Mouse (Mus musculus) thymus, adult 2 months (tissue): ENCODE measurements around the gene Ccpg1. TPM values are rescaled to one million over a fixed set of nuclear protein-coding genes. Genes with fewer than 3 reads are reported as not detected.
A peak's percentile ranks its signal among the peaks of the same experiment; 100 is the strongest.

Experiments
- DNase-seq: peaks from one replicate; pipeline ENCODE4 v3.0.0; 2021
- H3K27ac ChIP-seq: fragments of 200-500 bp; 2 replicates; pipeline ENCODE4 v1.5.1; 2012; ENCODE audit warnings: low read length, control low read depth; ENCODE audit not compliant: control insufficient read depth, insufficient read depth
- H3K27me3 ChIP-seq: fragments of 200-500 bp; 2 replicates; pipeline ENCODE4 v1.6.1; 2012; ENCODE audit warnings: mild to moderate bottlenecking, low read length, moderate library complexity, mixed read lengths; ENCODE audit not compliant: control insufficient read depth, insufficient read depth
- H3K36me3 ChIP-seq: fragments of 200-500 bp; 2 replicates; pipeline ENCODE4 v1.6.1; 2012; ENCODE audit warnings: mild to moderate bottlenecking, low read length, moderate library complexity; ENCODE audit not compliant: control insufficient read depth, insufficient read depth
- H3K4me1 ChIP-seq: fragments of 200-500 bp; replicated peaks from 2 replicates; pipeline ENCODE4 v1.6.1; 2012; ENCODE audit warnings: low read length; ENCODE audit not compliant: control insufficient read depth, insufficient read depth
- H3K4me3 ChIP-seq: fragments of 200-500 bp; 2 replicates; pipeline ENCODE4 v1.5.1; 2012; ENCODE audit warnings: mild to moderate bottlenecking, low read length, control low read depth, moderate library complexity; ENCODE audit not compliant: control insufficient read depth, insufficient read depth
- CTCF ChIP-seq: fragments of 200-500 bp; IDR thresholded peaks from 2 replicates; pipeline ENCODE4 v1.5.1; 2012; ENCODE audit warnings: mild to moderate bottlenecking, control low read depth, low read length, moderate library complexity, borderline replicate concordance; ENCODE audit not compliant: control insufficient read depth, poor library complexity, insufficient read depth; ENCODE audit errors: extremely low read depth
- POLR2A ChIP-seq: fragments of 200-500 bp; IDR thresholded peaks from 2 replicates; pipeline ENCODE4 v1.6.1; 2012; ENCODE audit warnings: mild to moderate bottlenecking, low read length, control low read depth, moderate library complexity; ENCODE audit not compliant: control insufficient read depth, poor library complexity, insufficient read depth; ENCODE audit errors: extremely low read depth
- WGBS: fragments of 180-500 bp; shearing (Covaris S2); methylation state at CpG from one replicate; pipeline ENCODE4 v1.1.7; 2018; 5-methylcytosine and 5-hydroxymethylcytosine counted together
- polyA plus RNA-seq: library from polyadenylated mRNA; depleted of rRNA; stranded (reverse); fragments of >200 nt; gene quantifications from 2 replicates; pipeline ENCODE4 v1.2.3, GENCODE M21; 2012

The Ccpg1 gene
- polyA plus RNA-seq, 1 experiment = 11.6 TPM

DNA sequence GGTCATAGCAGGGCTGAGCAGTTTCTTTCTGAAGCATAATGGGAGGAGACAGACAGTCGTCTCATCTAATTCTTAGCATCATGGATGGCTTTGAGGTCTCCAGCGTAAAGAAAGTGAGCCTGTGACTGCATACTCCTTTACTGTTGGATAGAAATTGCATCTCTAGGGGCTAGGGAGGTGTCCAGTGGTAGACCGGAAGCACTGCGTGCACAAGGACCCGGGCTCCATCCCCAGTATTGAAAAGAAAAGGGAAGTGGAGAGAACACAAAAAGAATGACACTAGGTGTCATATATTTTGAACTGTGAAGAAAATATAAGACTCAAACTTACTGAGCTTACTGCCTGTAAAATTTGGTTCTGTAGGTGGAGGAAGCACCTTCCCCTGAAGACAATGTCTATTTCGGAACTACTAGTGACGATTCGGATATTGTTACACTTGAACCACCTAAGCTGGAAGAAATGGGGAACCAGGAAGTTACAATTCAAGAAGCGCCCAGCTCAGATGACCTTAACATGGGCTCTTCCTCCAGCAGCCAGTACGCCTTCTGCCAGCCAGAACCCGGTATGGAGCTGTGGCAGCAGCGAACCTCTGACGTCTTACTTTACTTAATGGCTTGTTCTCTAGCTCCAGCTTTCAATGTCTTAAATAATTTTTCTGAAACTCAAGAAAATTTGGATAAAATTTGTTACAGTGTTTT is 16.2 kb downstream of the Ccpg1 start:
- 94% methylated on average over 13 of the region's 13 CpGs for WGBS

DNA sequence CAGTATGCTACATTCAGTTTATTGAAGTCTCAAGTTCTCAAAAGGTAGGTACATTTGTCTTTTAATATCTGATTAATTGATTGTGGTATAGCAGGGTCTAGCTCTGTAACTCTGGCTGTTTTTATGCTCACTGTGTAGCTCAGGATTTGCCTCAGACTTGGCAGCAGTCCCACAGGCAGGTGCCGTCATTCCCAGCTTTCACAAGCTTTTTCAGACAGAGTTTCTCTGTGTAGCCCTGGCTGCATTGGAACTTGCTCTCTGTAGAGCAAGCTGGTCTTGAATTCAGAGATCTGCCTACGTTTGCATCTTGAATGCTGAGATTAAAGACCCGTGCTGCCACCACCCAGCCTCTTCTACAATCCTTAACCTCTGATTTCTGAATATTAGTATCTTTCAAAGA is 16.9 kb downstream of the Ccpg1 start:
- 94% methylated on average over 3 of the region's 3 CpGs for WGBS
- no peak overlapping the region for H3K27ac ChIP-seq

More for the DNA sequence above, 16.2 kb downstream of the Ccpg1 start:
- Histone ChIP-seq H3K36me3 (peaks cover 45% of the 10 kb centered on the region), H3K27me3 (no peaks in the 10 kb centered on the region), H3K27ac (no peak overlapping the region), H3K4me1 (0 out of 2 replicates have a peak, but pooled peaks cover 2% of the 10 kb centered on the region), H3K4me3 (no peak overlapping the region)
- no peak for DNase-seq
- no peak for TF ChIP-seq CTCF
- TF ChIP-seq POLR2A = no peak

GRCm38 (mm10) chr9:73004076-73004475 is 18.8 kb downstream of the Ccpg1 start:
- WGBS = 97% methylated on average over 8 of the region's 8 CpGs
- TF ChIP-seq CTCF (no peak), POLR2A (no peak)
- H3K36me3 ChIP-seq = peaks cover 50% of the 10 kb centered on the region

More for the DNA sequence above, 16.9 kb downstream of the Ccpg1 start:
- Histone ChIP-seq H3K4me3 (no peak overlapping the region), H3K27me3 (no peaks in the 10 kb centered on the region), H3K4me1 (0 out of 2 replicates have a peak, but pooled peaks cover 2% of the 10 kb centered on the region), H3K36me3 (peaks cover 51% of the 10 kb centered on the region)
- DNase-seq = no peak
- TF ChIP-seq CTCF (no peak), POLR2A (no peak)

DNA sequence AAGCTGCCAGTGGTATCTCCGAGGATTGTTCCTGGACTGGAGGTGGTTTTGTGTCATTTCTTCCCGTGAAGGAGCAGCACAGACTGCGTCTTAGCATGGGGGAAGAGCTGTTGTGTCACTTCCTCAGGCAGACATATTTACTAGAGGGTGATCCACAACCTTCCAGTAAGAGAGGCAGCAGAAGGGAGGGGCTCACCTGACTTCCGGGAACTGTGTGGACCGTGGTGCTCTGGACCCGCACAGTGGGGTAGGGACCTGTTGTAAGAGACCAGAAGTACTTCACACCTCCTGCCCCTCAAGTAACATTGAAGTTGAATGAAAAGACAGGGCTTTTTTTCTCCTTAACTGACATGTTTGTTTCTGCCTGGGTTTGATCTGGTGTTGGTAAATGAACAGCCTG is 19.9 kb downstream of the Ccpg1 start:
- TF ChIP-seq CTCF = no peak
- TF ChIP-seq POLR2A = no peak
- no peak overlapping the region for H3K4me3 ChIP-seq
- DNase-seq = no peak
- no peaks in the 10 kb centered on the region for H3K27me3 ChIP-seq
- H3K27ac ChIP-seq = no peak overlapping the region
- H3K4me1 ChIP-seq = no peaks in the 10 kb centered on the region
- peaks cover 50% of the 10 kb centered on the region for H3K36me3 ChIP-seq
- 96% methylated on average over 6 of the region's 6 CpGs for WGBS

More at GRCm38 (mm10) chr9:73004076-73004475, 18.8 kb downstream of the Ccpg1 start:
- H3K4me3 ChIP-seq = no peak overlapping the region
- DNase-seq = no peak
- no peak overlapping the region for H3K27ac ChIP-seq
- no peaks in the 10 kb centered on the region for H3K27me3 ChIP-seq
- H3K4me1 ChIP-seq = no peaks in the 10 kb centered on the region

DNA sequence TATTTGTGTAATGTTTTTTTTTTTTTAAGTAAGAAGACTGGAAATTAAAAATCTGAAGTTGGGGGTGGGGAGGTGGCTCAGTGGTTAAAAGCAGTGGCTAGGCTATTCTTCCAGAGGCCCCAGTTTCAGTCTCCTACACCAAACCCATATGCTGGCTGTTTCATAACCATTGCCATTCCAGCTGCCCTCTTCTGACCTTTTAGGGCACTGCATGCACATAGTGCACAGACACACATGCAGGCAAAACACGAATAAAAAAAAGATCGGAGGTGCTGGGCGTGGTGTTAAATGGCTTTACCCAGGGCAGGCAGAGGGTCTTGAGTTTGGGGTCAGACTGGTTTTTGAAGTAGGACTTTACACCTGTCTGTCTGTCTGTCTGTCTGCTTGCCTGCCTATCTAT is 20.9 kb downstream of the Ccpg1 start:
- DNase-seq = peak; percentile 10
- no peak for TF ChIP-seq CTCF
- no peak for TF ChIP-seq POLR2A
- 97% methylated on average over 3 of the region's 3 CpGs for WGBS
- Histone ChIP-seq H3K4me3 (no peak overlapping the region), H3K27ac (no peak overlapping the region), H3K4me1 (no peaks in the 10 kb centered on the region), H3K36me3 (peaks cover 55% of the 10 kb centered on the region), H3K27me3 (no peaks in the 10 kb centered on the region)

DNA sequence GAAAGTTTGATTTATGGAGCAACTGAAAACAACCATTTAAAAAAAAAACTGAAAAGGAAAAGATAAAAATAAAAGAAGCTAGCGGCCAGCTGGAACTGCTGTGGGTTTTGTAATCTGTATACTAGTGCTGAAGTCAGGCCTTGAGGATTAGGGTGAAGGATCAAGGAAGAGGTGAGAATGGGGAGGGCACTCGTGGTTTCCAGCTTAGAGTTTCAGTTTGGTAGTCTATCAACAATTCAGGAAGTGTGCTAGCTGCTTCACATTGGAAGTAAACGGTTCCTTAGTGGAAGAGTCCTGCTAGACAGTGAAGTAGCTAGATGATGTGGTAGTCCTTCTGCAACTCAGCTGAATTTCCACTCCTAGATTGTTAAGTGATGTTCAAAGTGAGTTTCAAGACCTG is 23.2 kb downstream of the Ccpg1 start:
- no peaks in the 10 kb centered on the region for H3K4me1 ChIP-seq
- no peak overlapping the region for H3K4me3 ChIP-seq
- H3K27ac ChIP-seq = no peak overlapping the region
- TF ChIP-seq CTCF = no peak
- no peak for TF ChIP-seq POLR2A
- no peak for DNase-seq
- peaks cover 57% of the 10 kb centered on the region for H3K36me3 ChIP-seq
- WGBS = 45% methylated on average over 3 of the region's 3 CpGs
- no peaks in the 10 kb centered on the region for H3K27me3 ChIP-seq

GRCm38 (mm10) chr9:73012629-73013028 is 27.4 kb downstream of the Ccpg1 start:
- TF ChIP-seq POLR2A (no peak), CTCF (no peak)
- H3K27ac ChIP-seq = no peak overlapping the region
- no peaks in the 10 kb centered on the region for H3K4me1 ChIP-seq
- H3K4me3 ChIP-seq = no peak overlapping the region
- no peaks in the 10 kb centered on the region for H3K27me3 ChIP-seq
- WGBS = 97% methylated on average over 4 of the region's 4 CpGs
- H3K36me3 ChIP-seq = peaks cover 69% of the 10 kb centered on the region
- no peak for DNase-seq
